Mouse (Mus musculus) E14TG2a.4 (cell line): Measurements from ENCODE around the gene 9530077C05Rik.

Experiments used
- CTCF ChIP-seq: conservative IDR thresholded peaks from 2 replicates; pipeline ENCODE4 v1.5.1; 2014; ENCODE audit warnings: low read length
- NANOG ChIP-seq: IDR thresholded peaks from 2 replicates; pipeline ENCODE4 v1.6.1; 2014; ENCODE audit warnings: borderline replicate concordance, low read length, mixed read lengths
- POU5F1 ChIP-seq: IDR thresholded peaks from 2 replicates; pipeline ENCODE4 v1.6.1; 2014; ENCODE audit warnings: low read length, borderline replicate concordance

GRCm38 (mm10) chr9:22389021-22389476 lies 22.3 kb upstream of the 9530077C05Rik start, which contains the start of gene Anln:
- TF ChIP-seq CTCF: no peak
- TF ChIP-seq NANOG: no peak
- no peak for TF ChIP-seq POU5F1
